Mouse (Mus musculus) megakaryocyte progenitor cell, adult 5-6 weeks (primary cell): ENCODE measurements around the gene Ppat. TPM values are rescaled to one million over a fixed set of nuclear protein-coding genes. Genes with fewer than 3 reads are reported as not detected.

Experiments used
- ATAC-seq: replicated peaks from 2 replicates; pipeline ENCODE4 v1.8.0; 2016; ENCODE audit warnings: mild to moderate bottlenecking, moderate TSS enrichment, inconsistent platforms; ENCODE audit not compliant: poor library complexity
- total RNA-seq, 2 experiments: library from RNA; stranded (forward) in 1 of 2; stranded (reverse) in 1 of 2; fragments of 157-497, 149-512 nt in 1 of 2; fragments of 200-1000 nt in 1 of 2; gene quantifications; 2 replicates each; pipeline versions ENCODE4 v1.2.3 to v1.2.4; 2015 to 2017

Ppat gene
- total RNA-seq, 2 experiments from 2014 or later = 62.1 to 71.2 TPM

- ATAC-seq = no peak
Observed at GRCm38 (mm10) chr5:76892608-76893007, 58.8 kb downstream of the Ppat start.

GRCm38 (mm10) chr5:76887011-76887410 is 64.4 kb downstream of the Ppat start:
- no peak for ATAC-seq

GRCm38 (mm10) chr5:76884107-76884506 is 67.3 kb downstream of the Ppat start:
- ATAC-seq = no peak

- no peak for ATAC-seq
Observed at GRCm38 (mm10) chr5:76876106-76876758, 75.1 kb downstream of the Ppat start.

GRCm38 (mm10) chr5:76869553-76869952 is 81.8 kb downstream of the Ppat start:
- ATAC-seq = peak; percentile 63

GRCm38 (mm10) chr5:76868693-76869286 is 82.6 kb downstream of the Ppat start:
- ATAC-seq = peak; percentile 95

- no peak for ATAC-seq
Observed at GRCm38 (mm10) chr5:76866819-76867218, 84.6 kb downstream of the Ppat start.

Other genes starting within 250 kb of the Ppat start
- gene Aasdh, start 46.1 kb downstream of the Ppat start, total RNA-seq (2015) = 17.9 and 20.1 TPM in 2 replicates
- 27.3 and 35.1 TPM in 2 replicates for gene Aasdh, start 46.1 kb downstream of the Ppat start, total RNA-seq (2017)
- gene Paics, start 271 bp downstream of the Ppat start, total RNA-seq (2015) = 393 and 397 TPM in 2 replicates
- gene Paics, start 271 bp downstream of the Ppat start, total RNA-seq (2017) = 381 and 407 TPM in 2 replicates
- gene Srp72, start 23.1 kb upstream of the Ppat start, total RNA-seq (2015) = 143 and 160 TPM in 2 replicates
- 142 and 151 TPM in 2 replicates for gene Srp72, start 23.1 kb upstream of the Ppat start, total RNA-seq (2017)
- 1.3 and 1.9 TPM in 2 replicates for gene Arl9, start 52.5 kb upstream of the Ppat start, total RNA-seq (2015)
- gene Arl9, start 52.5 kb upstream of the Ppat start, total RNA-seq (2017) = not detected in 2 replicates
- gene Thegl, start 64.4 kb upstream of the Ppat start, total RNA-seq (2015) = not detected in 2 replicates
- not detected in 2 replicates for gene Thegl, start 64.4 kb upstream of the Ppat start, total RNA-seq (2017)
- gene Hopx, start 163.5 kb upstream of the Ppat start, total RNA-seq (2015) = 5.5 TPM in 2 replicates
- 1.5 and 3.2 TPM in 2 replicates for gene Hopx, start 163.5 kb upstream of the Ppat start, total RNA-seq (2017)